Mouse (Mus musculus) cerebellum, adult 2 months (tissue): Measurements from ENCODE around the gene Heca. TPM values are rescaled to one million over a fixed set of nuclear protein-coding genes. Genes with fewer than 3 reads are reported as not detected.
"Not testable (repeated sequence)": the region's sequence is repeated elsewhere in the genome, so short reads cannot be mapped to it uniquely, and the experiment has no call there.

Experiments used
- DNase-seq, 2 experiments: peaks; one replicate each; pipeline ENCODE4 v3.0.0; 2021
- H3K27ac ChIP-seq: fragments of 200-500 bp; 2 replicates; pipeline ENCODE4 v1.5.1; 2012; ENCODE audit warnings: low read length, control low read depth, inconsistent platforms; ENCODE audit not compliant: insufficient read depth
- H3K27me3 ChIP-seq: fragments of 200-500 bp; 2 replicates; pipeline ENCODE4 v1.6.1; 2012; ENCODE audit warnings: inconsistent platforms, mild to moderate bottlenecking, low read length, moderate library complexity; ENCODE audit not compliant: control insufficient read depth, insufficient read depth
- H3K4me1 ChIP-seq: fragments of 200-500 bp; 2 replicates; pipeline ENCODE4 v1.6.1; 2011; ENCODE audit warnings: low read length; ENCODE audit not compliant: control insufficient read depth, insufficient read depth
- H3K4me3 ChIP-seq: fragments of 200-500 bp; replicated peaks from 2 replicates; pipeline ENCODE3; 2011; ENCODE audit warnings: mild to moderate bottlenecking, low read depth, low read length, control low read depth; ENCODE audit not compliant: insufficient read depth
- CTCF ChIP-seq: fragments of 200-500 bp; IDR thresholded peaks from 2 replicates; pipeline ENCODE4 v1.5.1; 2011; ENCODE audit warnings: low read depth, mild to moderate bottlenecking, control low read depth, low read length, moderate library complexity, borderline replicate concordance; ENCODE audit not compliant: insufficient read depth
- POLR2A ChIP-seq: fragments of 200-500 bp; IDR thresholded peaks from 2 replicates; pipeline ENCODE4 v1.6.1; 2011; ENCODE audit warnings: low read length, control low read depth, borderline replicate concordance; ENCODE audit not compliant: insufficient read depth
- WGBS: fragments of 180-500 bp; shearing (Covaris S2); methylation state at CpG from one replicate; pipeline ENCODE4 v1.1.7; 2018; 5-methylcytosine and 5-hydroxymethylcytosine counted together
- polyA plus RNA-seq: library from polyadenylated mRNA; depleted of rRNA; stranded (reverse); fragments of >200 nt; gene quantifications from 2 replicates; pipeline ENCODE4 v1.2.3, GENCODE M21; 2012

Heca gene
- polyA plus RNA-seq, 1 experiment: 13.3 TPM

GRCm38 (mm10) chr10:17947175-17947906 lies 526 bp downstream of the Heca start:
- H3K4me3 ChIP-seq: peak overlapping the region; percentile 49
- no peaks in the 10 kb centered on the region for H3K27me3 ChIP-seq
- TF ChIP-seq POLR2A (no peak), CTCF (no peak)
- peak overlapping the region; percentile 40; the same call in 1 of the 2 replicates for H3K27ac ChIP-seq
- DNase-seq: peak; percentile 69 to 73
- H3K4me1 ChIP-seq: no peaks in the 10 kb centered on the region; the same call in 1 of the 2 replicates
- WGBS: 1% methylated on average over 90 of the region's 110 CpGs

GRCm38 (mm10) chr10:17946799-17947174 lies 1.1 kb downstream of the Heca start:
- DNase-seq, H3K4me1 ChIP-seq, H3K27ac ChIP-seq, H3K27me3 ChIP-seq: not testable (repeated sequence)
- WGBS: 1% methylated on average over 4 of the region's 4 CpGs
- peak overlapping the region; percentile 49 for H3K4me3 ChIP-seq

GRCm38 (mm10) chr10:17946046-17946445 lies 1.8 kb downstream of the Heca start:
- no peak overlapping the region for H3K27ac ChIP-seq
- no peaks in the 10 kb centered on the region; the same call in 1 of the 2 replicates for H3K4me1 ChIP-seq
- no peak overlapping the region for H3K4me3 ChIP-seq
- DNase-seq: no peak
- 28% methylated on average over 3 of the region's 3 CpGs for WGBS
- TF ChIP-seq POLR2A (no peak), CTCF (no peak)
- no peaks in the 10 kb centered on the region for H3K27me3 ChIP-seq

- Histone ChIP-seq H3K4me3 (no peak overlapping the region), H3K27me3 (no peaks in the 10 kb centered on the region), H3K27ac (no peak overlapping the region), H3K4me1 (peaks cover 6% of the 10 kb centered on the region)
- TF ChIP-seq POLR2A: no peak
- TF ChIP-seq CTCF: no peak
- DNase-seq: no peak
- 73% methylated on average over 2 of the region's 2 CpGs for WGBS
Measured at GRCm38 (mm10) chr10:17933622-17934021, 14.2 kb downstream of the Heca start.

GRCm38 (mm10) chr10:17932131-17932530 lies 15.7 kb downstream of the Heca start:
- Histone ChIP-seq H3K27me3 (no peaks in the 10 kb centered on the region), H3K4me1 (peaks cover 6% of the 10 kb centered on the region), H3K27ac (no peak overlapping the region), H3K4me3 (no peak overlapping the region)
- peak in 1 of 2 experiments; percentile 50 for DNase-seq
- no peak for TF ChIP-seq CTCF
- TF ChIP-seq POLR2A: no peak
- WGBS: 38% methylated on average over 3 of the region's 3 CpGs

GRCm38 (mm10) chr10:17931157-17931556 lies 16.7 kb downstream of the Heca start:
- Histone ChIP-seq H3K4me3 (no peak overlapping the region), H3K4me1 (peaks cover 6% of the 10 kb centered on the region), H3K27me3 (no peaks in the 10 kb centered on the region), H3K27ac (no peak overlapping the region)
- no peak for TF ChIP-seq POLR2A
- TF ChIP-seq CTCF: no peak
- no peak for DNase-seq
- 67% methylated on average over 1 of the region's 1 CpGs for WGBS

- Histone ChIP-seq H3K4me3 (no peak overlapping the region), H3K27ac (no peak overlapping the region), H3K4me1 (peaks cover 6% of the 10 kb centered on the region), H3K27me3 (no peaks in the 10 kb centered on the region)
- 39% methylated on average over 6 of the region's 6 CpGs for whole genome bisulfite sequencing
- TF ChIP-seq CTCF: no peak
- peak; percentile 15 to 73 for DNase-seq
Measured at GRCm38 (mm10) chr10:17930445-17931083, 17.3 kb downstream of the Heca start.

GRCm38 (mm10) chr10:17925200-17925599 lies 22.7 kb downstream of the Heca start:
- Histone ChIP-seq H3K4me3 (no peak overlapping the region), H3K27ac (no peak overlapping the region), H3K27me3 (no peaks in the 10 kb centered on the region), H3K4me1 (no peaks in the 10 kb centered on the region)
- TF ChIP-seq CTCF (no peak), POLR2A (no peak)
- DNase-seq: no peak
- WGBS: 92% methylated on average over 3 of the region's 3 CpGs

- Histone ChIP-seq H3K27ac (no peak overlapping the region), H3K27me3 (no peaks in the 10 kb centered on the region), H3K4me3 (no peak overlapping the region), H3K4me1 (no peaks in the 10 kb centered on the region)
- DNase-seq: no peak
- no peak for TF ChIP-seq POLR2A
- 85% methylated on average over 3 of the region's 3 CpGs for whole genome bisulfite sequencing
Measured at GRCm38 (mm10) chr10:17924166-17924565, 23.7 kb downstream of the Heca start.
